Mouse (Mus musculus) liver, embryonic 15.5 days (tissue): ENCODE measurements at regions not wholly inside any gene's neighbourhood (a gene's known extent, or its start where the extent isn't known, plus 50 kb on each side); places are given as distances from the start of the nearest gene placed in this dataset.

Experiments used
- ATAC-seq: fragments of 200-750 bp; cut with Nextera tagmentation; 2 replicates; pipeline ENCODE4 v1.8.0; 2017; ENCODE audit warnings: moderate number of reproducible peaks, mild to moderate bottlenecking, moderate library complexity; ENCODE audit not compliant: insufficient read depth
- H3K27ac ChIP-seq: fragments of 300-500 bp; sonication (generic); replicated peaks from 2 replicates; pipeline ENCODE4 v1.5.1; 2015; ENCODE audit warnings: mild to moderate bottlenecking, inconsistent platforms
- H3K27me3 ChIP-seq: fragments of 300-500 bp; sonication (generic); 2 replicates; pipeline ENCODE4 v1.6.1; 2015; ENCODE audit warnings: mild to moderate bottlenecking, inconsistent platforms
- H3K36me3 ChIP-seq: fragments of 300-500 bp; sonication (generic); replicated peaks from 2 replicates; pipeline ENCODE4 v1.6.1; 2015; ENCODE audit warnings: moderate library complexity, mild to moderate bottlenecking, inconsistent platforms
- H3K4me1 ChIP-seq: fragments of 300-500 bp; sonication (generic); replicated peaks from 2 replicates; pipeline ENCODE4 v1.6.1; 2015; ENCODE audit warnings: inconsistent platforms
- H3K4me2 ChIP-seq: fragments of 300-500 bp; sonication (generic); 2 replicates; pipeline ENCODE4 v1.6.1; 2015; ENCODE audit warnings: moderate library complexity, mild to moderate bottlenecking, inconsistent platforms
- H3K4me3 ChIP-seq: fragments of 300-500 bp; sonication (generic); replicated peaks from 2 replicates; pipeline ENCODE4 v1.5.1; 2015; ENCODE audit warnings: mild to moderate bottlenecking, inconsistent platforms
- H3K9ac ChIP-seq: fragments of 300-500 bp; sonication (generic); 2 replicates; pipeline ENCODE4 v1.6.1; 2015; ENCODE audit warnings: moderate library complexity, mild to moderate bottlenecking, inconsistent platforms
- H3K9me3 ChIP-seq: fragments of 300-500 bp; sonication (generic); replicated peaks from 2 replicates; pipeline ENCODE4 v1.6.1; 2016; ENCODE audit warnings: inconsistent platforms
- WGBS: fragments of 180-500 bp; shearing (Covaris S2); methylation state at CpG from one replicate; pipeline ENCODE4 v1.1.7; 2015; ENCODE audit warnings: mixed read lengths; ENCODE audit not compliant: insufficient replicate concordance; 5-methylcytosine and 5-hydroxymethylcytosine counted together

GRCm38 (mm10) chr9:47422151-47422599, 107.8 kb upstream of the Cadm1 start:
- Histone ChIP-seq H3K4me2 (no peak overlapping the region), H3K9me3 (no peaks in the 10 kb centered on the region), H3K4me1 (no peaks in the 10 kb centered on the region), H3K4me3 (no peak overlapping the region), H3K27me3 (no peaks in the 10 kb centered on the region), H3K9ac (no peak overlapping the region), H3K36me3 (no peaks in the 10 kb centered on the region), H3K27ac (no peak overlapping the region)
- ATAC-seq, result no peak
- WGBS, result 14% methylated on average over 9 of the region's 9 CpGs

DNA sequence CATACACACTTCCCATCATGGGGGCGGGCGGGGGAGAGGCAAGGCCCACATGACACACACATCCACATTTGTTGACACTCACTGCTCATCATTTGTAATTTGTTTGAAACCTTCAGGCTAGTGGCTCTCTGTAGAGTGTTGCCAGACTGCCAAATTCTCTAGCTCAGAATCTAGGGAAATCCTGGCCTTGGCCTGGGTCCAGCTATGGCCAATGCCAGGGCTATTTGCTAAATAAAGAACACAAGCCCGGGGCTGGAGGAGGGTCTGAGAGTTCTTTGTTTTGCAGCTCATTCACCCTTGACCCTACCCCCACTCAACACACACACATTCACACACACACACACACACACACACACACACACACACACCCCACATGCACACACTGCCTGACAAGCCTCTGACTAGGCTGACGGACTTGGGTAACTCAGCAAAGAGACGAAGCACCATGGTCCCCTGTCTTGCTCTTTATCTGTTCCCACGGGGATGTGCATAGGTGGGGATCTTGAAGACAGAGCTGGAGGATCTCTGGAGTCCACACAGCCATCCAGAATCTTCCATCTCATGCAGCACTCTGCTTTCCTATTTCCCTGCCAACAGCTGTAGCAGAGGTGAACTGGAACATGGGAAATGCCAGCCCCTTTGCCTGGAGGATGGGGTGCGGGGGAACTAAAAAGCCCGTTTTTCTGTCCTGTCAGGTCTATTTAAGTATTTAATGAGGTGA, 107.1 kb upstream of the Cadm1 start:
- no peaks in the 10 kb centered on the region for H3K36me3 ChIP-seq
- ATAC-seq, result peak; percentile 25; the same call in 1 of the 2 replicates
- 44% methylated on average over 8 of the region's 8 CpGs for WGBS
- H3K4me1 ChIP-seq, result no peaks in the 10 kb centered on the region
- H3K4me2 ChIP-seq, result no peak overlapping the region
- H3K9me3 ChIP-seq, result no peaks in the 10 kb centered on the region
- no peak overlapping the region for H3K9ac ChIP-seq
- H3K4me3 ChIP-seq, result no peak overlapping the region
- H3K27me3 ChIP-seq, result no peaks in the 10 kb centered on the region
- H3K27ac ChIP-seq, result no peak overlapping the region

DNA sequence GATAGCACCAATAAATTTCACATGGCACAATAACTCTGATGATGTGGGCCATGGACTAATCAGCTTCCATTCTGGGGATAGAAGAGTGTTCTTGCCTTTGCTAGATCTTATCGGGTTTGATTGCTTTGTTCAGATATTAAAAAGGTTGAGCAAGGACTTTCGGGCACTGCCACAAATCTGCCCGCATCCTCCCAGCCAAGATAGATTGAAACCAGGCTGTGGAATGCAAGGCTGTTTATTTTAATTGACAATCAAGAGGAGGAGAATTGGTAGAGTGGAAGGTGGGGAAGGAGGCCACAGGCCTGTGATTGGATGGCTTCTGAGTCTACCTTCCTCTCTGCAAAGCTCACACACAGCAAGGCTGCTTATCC, 106.5 kb upstream of the Cadm1 start:
- Histone ChIP-seq H3K9me3 (no peaks in the 10 kb centered on the region), H3K4me3 (no peak overlapping the region), H3K36me3 (no peaks in the 10 kb centered on the region), H3K27me3 (no peaks in the 10 kb centered on the region), H3K27ac (no peak overlapping the region), H3K9ac (no peak overlapping the region), H3K4me2 (no peak overlapping the region), H3K4me1 (no peaks in the 10 kb centered on the region)
- WGBS, result 65% methylated on average over 3 of the region's 3 CpGs
- ATAC-seq, result no peak

GRCm38 (mm10) chr9:47424191-47424590, 105.8 kb upstream of the Cadm1 start:
- Histone ChIP-seq H3K9ac (no peak overlapping the region), H3K27ac (no peak overlapping the region), H3K36me3 (no peaks in the 10 kb centered on the region), H3K9me3 (no peaks in the 10 kb centered on the region), H3K27me3 (no peaks in the 10 kb centered on the region), H3K4me3 (no peak overlapping the region), H3K4me1 (no peaks in the 10 kb centered on the region), H3K4me2 (no peak overlapping the region)
- no peak for ATAC-seq
- WGBS, result 53% methylated on average over 3 of the region's 3 CpGs

GRCm38 (mm10) chr9:47426712-47427111, 103.3 kb upstream of the Cadm1 start:
- Histone ChIP-seq H3K4me3 (no peak overlapping the region), H3K27me3 (no peaks in the 10 kb centered on the region), H3K4me1 (no peaks in the 10 kb centered on the region), H3K27ac (no peak overlapping the region), H3K9ac (no peak overlapping the region), H3K36me3 (no peaks in the 10 kb centered on the region), H3K9me3 (no peaks in the 10 kb centered on the region), H3K4me2 (no peak overlapping the region)
- no peak for ATAC-seq
- 63% methylated on average over 5 of the region's 5 CpGs for WGBS

DNA sequence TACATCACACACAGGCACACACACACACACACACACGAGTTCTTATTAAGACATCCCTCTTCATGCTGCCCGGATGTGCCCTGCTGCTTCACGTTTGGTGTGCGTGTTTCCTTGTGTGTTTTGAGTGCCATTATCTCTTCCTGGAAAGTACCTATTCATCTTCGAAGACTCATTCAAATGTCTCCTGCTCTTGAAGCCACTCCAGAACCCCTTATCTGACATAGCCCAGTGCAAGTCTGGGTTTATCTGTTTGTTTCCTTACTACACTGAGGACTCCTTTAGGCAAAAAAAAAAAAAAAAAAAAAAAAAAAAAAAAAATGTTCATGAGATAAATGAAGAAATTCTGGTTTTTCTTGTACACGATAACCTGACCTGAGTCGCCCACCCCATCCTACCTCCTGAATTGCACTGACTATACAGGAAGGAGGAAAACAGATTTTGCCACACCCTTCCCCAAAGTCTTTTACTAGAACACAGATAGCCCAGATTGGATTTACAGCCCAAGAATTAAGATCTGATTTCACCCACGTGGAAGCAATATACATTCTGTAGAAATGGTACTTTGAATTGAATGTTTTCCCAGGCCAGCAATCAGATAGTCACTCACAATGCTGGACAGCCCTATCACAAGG, 101.1 kb upstream of the Cadm1 start:
- no peak for ATAC-seq
- Histone ChIP-seq H3K9ac (no peak overlapping the region), H3K27ac (no peak overlapping the region), H3K4me1 (no peaks in the 10 kb centered on the region), H3K4me2 (no peak overlapping the region), H3K27me3 (no peaks in the 10 kb centered on the region), H3K9me3 (no peaks in the 10 kb centered on the region), H3K36me3 (no peaks in the 10 kb centered on the region), H3K4me3 (no peak overlapping the region)
- whole genome bisulfite sequencing, result 33% methylated on average over 8 of the region's 8 CpGs

GRCm38 (mm10) chr9:47429691-47430090, 100.3 kb upstream of the Cadm1 start:
- Histone ChIP-seq H3K9ac (no peak overlapping the region), H3K27ac (no peak overlapping the region), H3K36me3 (no peaks in the 10 kb centered on the region), H3K4me2 (no peak overlapping the region), H3K9me3 (no peaks in the 10 kb centered on the region), H3K4me1 (no peaks in the 10 kb centered on the region), H3K4me3 (no peak overlapping the region), H3K27me3 (no peaks in the 10 kb centered on the region)
- no CpG with 5 or more reads among the region's 1 CpGs for WGBS
- no peak for ATAC-seq

GRCm38 (mm10) chr9:47432715-47433114, 97.3 kb upstream of the Cadm1 start:
- no peaks in the 10 kb centered on the region for H3K27me3 ChIP-seq
- no peak overlapping the region for H3K4me2 ChIP-seq
- WGBS, result 38% methylated on average over 4 of the region's 4 CpGs
- no peaks in the 10 kb centered on the region for H3K9me3 ChIP-seq
- no peaks in the 10 kb centered on the region for H3K36me3 ChIP-seq
- H3K4me1 ChIP-seq, result no peaks in the 10 kb centered on the region
- H3K4me3 ChIP-seq, result no peak overlapping the region
- no peak for ATAC-seq
- H3K27ac ChIP-seq, result no peak overlapping the region
- H3K9ac ChIP-seq, result no peak overlapping the region

DNA sequence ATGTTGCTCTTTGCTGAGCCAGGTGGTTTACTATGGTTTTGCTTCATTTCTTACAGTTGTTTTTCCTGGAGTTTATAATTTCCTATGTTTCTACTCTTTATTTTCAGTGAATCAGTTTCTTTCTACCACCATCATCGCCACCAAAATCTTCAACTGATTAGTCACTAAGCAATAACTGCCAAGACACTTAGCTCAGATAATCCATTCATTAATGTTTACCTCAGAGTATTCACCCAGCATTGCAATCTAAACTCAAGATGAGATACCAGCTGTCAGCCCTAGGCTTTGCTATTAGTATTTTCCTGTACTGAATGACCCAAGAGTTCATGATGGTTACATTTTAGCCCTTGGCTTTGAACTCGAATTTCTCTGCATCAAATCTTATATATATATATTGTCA, 96.8 kb upstream of the Cadm1 start:
- H3K27ac ChIP-seq, result no peak overlapping the region

DNA sequence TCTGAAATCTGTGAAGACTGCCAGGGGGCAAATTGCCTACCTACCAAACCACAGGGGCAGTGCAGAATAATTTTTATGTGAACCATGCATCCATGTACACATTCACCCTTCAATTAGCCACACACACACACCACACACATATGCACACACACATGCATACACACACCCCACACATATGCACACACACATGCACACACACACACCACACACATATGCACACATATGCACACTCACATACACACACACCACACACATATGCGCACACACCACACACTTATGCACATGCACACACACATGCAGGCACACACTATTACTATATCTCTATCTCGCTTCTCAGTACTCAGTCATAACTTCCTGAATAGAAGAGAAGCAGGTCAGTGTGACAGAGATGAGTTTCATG, 95.9 kb upstream of the Cadm1 start:
- H3K27me3 ChIP-seq, result no peaks in the 10 kb centered on the region
- no peak overlapping the region for H3K4me2 ChIP-seq
- H3K9me3 ChIP-seq, result no peaks in the 10 kb centered on the region
- H3K36me3 ChIP-seq, result no peaks in the 10 kb centered on the region
- no peak overlapping the region for H3K9ac ChIP-seq
- H3K4me3 ChIP-seq, result no peak overlapping the region
- no peak overlapping the region for H3K27ac ChIP-seq
- WGBS, result 60% methylated on average over 2 of the region's 2 CpGs
- no peaks in the 10 kb centered on the region for H3K4me1 ChIP-seq
- ATAC-seq, result no peak

More for the DNA sequence above, 96.8 kb upstream of the Cadm1 start:
- H3K4me3 ChIP-seq, result no peak overlapping the region
- no peak for ATAC-seq
- H3K9me3 ChIP-seq, result no peaks in the 10 kb centered on the region
- H3K9ac ChIP-seq, result no peak overlapping the region
- no peaks in the 10 kb centered on the region for H3K4me1 ChIP-seq
- H3K27me3 ChIP-seq, result no peaks in the 10 kb centered on the region
- H3K4me2 ChIP-seq, result no peak overlapping the region
- 46% methylated on average over 2 of the region's 2 CpGs for WGBS
- H3K36me3 ChIP-seq, result no peaks in the 10 kb centered on the region

- H3K4me1 ChIP-seq, result no peaks in the 10 kb centered on the region
- no peak overlapping the region for H3K4me3 ChIP-seq
- H3K27me3 ChIP-seq, result no peaks in the 10 kb centered on the region
- H3K27ac ChIP-seq, result no peak overlapping the region
- ATAC-seq, result no peak
- no peaks in the 10 kb centered on the region for H3K36me3 ChIP-seq
- no peak overlapping the region for H3K4me2 ChIP-seq
- H3K9me3 ChIP-seq, result no peaks in the 10 kb centered on the region
- no peak overlapping the region for H3K9ac ChIP-seq
- 43% methylated on average over 4 of the region's 4 CpGs for WGBS
Observed at GRCm38 (mm10) chr9:47438976-47439375, 91.0 kb upstream of the Cadm1 start.

- WGBS, result 30% methylated on average over 11 of the region's 11 CpGs
- no peaks in the 10 kb centered on the region for H3K4me1 ChIP-seq
- ATAC-seq, result no peak
- H3K27me3 ChIP-seq, result no peaks in the 10 kb centered on the region
- no peak overlapping the region for H3K9ac ChIP-seq
- no peak overlapping the region for H3K4me2 ChIP-seq
- H3K9me3 ChIP-seq, result no peaks in the 10 kb centered on the region
- no peak overlapping the region for H3K4me3 ChIP-seq
- no peaks in the 10 kb centered on the region for H3K36me3 ChIP-seq
- H3K27ac ChIP-seq, result no peak overlapping the region
Observed at GRCm38 (mm10) chr9:47439506-47439905, 90.5 kb upstream of the Cadm1 start.
